Mouse (Mus musculus) heart, embryonic 16.5 days (tissue): ENCODE results near the gene Pla2g4c. TPM values are rescaled to one million over a fixed set of nuclear protein-coding genes. Genes with fewer than 3 reads are reported as not detected.
A peak's percentile ranks its signal among the peaks of the same experiment; 100 is the strongest.

Experiments
- ATAC-seq: fragments of 200-750 bp; cut with Nextera tagmentation; replicated peaks from 2 replicates; pipeline ENCODE4 v1.8.0; 2017; ENCODE audit warnings: moderate number of reproducible peaks; ENCODE audit not compliant: insufficient read depth, low FRiP score; ENCODE audit errors: extremely low read depth
- H3K27ac ChIP-seq: fragments of 300-500 bp; sonication (generic); 2 replicates; pipeline ENCODE4 v1.5.1; 2014; ENCODE audit warnings: mild to moderate bottlenecking, low read length, control low read depth, moderate library complexity
- H3K27me3 ChIP-seq: fragments of 300-500 bp; sonication (generic); 2 replicates; pipeline ENCODE4 v1.6.1; 2014; ENCODE audit warnings: low read length, mixed read lengths; ENCODE audit not compliant: control insufficient read depth, insufficient read depth
- H3K36me3 ChIP-seq: fragments of 300-500 bp; sonication (generic); 2 replicates; pipeline ENCODE4 v1.6.1; 2014; ENCODE audit not compliant: control insufficient read depth, insufficient read depth
- H3K4me1 ChIP-seq: fragments of 300-500 bp; sonication (generic); 2 replicates; pipeline ENCODE4 v1.6.1; 2014; ENCODE audit warnings: low read length, mixed read lengths; ENCODE audit not compliant: control insufficient read depth, insufficient read depth
- H3K4me2 ChIP-seq: fragments of 300-500 bp; sonication (generic); 2 replicates; pipeline ENCODE4 v1.6.1; 2014; ENCODE audit warnings: low read depth, mild to moderate bottlenecking, control low read depth, low read length
- H3K4me3 ChIP-seq: fragments of 300-500 bp; sonication (generic); 2 replicates; pipeline ENCODE4 v1.5.1; 2014; ENCODE audit warnings: mild to moderate bottlenecking, control low read depth, low read length
- H3K9ac ChIP-seq: fragments of 300-500 bp; sonication (generic); 2 replicates; pipeline ENCODE4 v1.6.1; 2014; ENCODE audit warnings: low read length, control low read depth
- H3K9me3 ChIP-seq: fragments of 300-500 bp; sonication (generic); replicated peaks from 2 replicates; pipeline ENCODE4 v1.6.1; 2016; ENCODE audit warnings: low read length; ENCODE audit not compliant: control insufficient read depth
- WGBS: fragments of 180-500 bp; shearing (Covaris S2); extraction: QIAGEN DNeasy Blood & Tissue Kit; methylation state at CpG from one replicate; pipeline ENCODE4 v1.1.7; 2014; 5-methylcytosine and 5-hydroxymethylcytosine counted together
- polyA plus RNA-seq: library from polyadenylated mRNA; unstranded; fragments of >200 nt; fragmentation: Nextera tagmentation; extraction: Ambion mirVana; gene quantifications from 2 replicates; pipeline ENCODE4 v1.2.1, GENCODE M21; 2015

Gene Pla2g4c
- polyA plus RNA-seq, 1 experiment from 2014 or later = 0.67 TPM

DNA sequence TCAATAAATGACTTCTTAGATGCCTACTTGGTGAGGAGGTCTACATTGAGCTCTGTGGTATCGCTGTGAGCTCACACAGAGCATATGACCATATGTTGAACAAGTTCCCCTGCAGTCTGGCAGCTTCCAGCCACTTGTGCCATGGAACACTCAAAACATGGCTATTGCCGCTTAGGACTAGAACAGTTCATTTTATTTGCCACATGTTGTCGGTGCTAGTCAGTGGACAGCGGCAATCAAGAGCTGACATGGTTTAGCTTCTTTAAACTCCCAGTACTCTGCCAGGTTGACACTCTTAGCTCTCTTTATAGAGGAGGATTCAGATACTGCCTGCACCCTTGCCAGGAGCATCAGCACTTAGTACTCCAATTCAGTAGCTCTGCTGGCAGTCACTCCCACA, 13.1 kb upstream of the Pla2g4c start:
- no peak overlapping the region for H3K9ac ChIP-seq
- H3K9me3 ChIP-seq = no peaks in the 10 kb centered on the region
- no peak overlapping the region for H3K27ac ChIP-seq
- peaks cover 14% of the 10 kb centered on the region for H3K36me3 ChIP-seq
- H3K27me3 ChIP-seq = no peaks in the 10 kb centered on the region
- H3K4me3 ChIP-seq = no peak overlapping the region
- 93% methylated on average over 4 of the region's 4 CpGs for WGBS
- no peak overlapping the region for H3K4me2 ChIP-seq
- 0 out of 2 replicates have a peak, but pooled peaks cover 3% of the 10 kb centered on the region for H3K4me1 ChIP-seq
- no peak for ATAC-seq

DNA sequence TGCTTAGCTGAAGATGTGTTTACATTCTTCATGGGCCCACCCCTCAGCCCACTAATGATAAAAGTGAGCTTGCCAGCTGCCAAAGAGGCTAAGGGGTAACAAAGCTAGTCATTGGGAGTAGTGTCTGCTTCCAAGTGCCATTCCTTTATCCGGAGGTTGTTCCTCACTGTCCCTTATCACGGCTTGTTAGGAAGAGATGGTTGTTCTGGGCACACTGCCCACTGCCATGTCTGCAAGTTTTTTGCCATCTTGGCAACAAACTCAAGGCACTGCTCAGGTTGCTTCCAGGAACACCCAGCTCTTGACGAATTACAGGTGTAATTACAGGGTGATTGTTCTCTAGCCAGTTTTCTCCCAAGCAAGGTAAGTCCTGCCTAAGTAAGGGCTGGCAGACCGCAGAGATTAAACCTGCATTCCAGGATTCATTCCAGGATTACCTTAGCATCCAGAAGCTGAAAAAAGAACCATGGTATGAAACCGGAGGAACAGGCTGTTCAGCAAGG, 10.3 kb upstream of the Pla2g4c start:
- 46% methylated on average over 5 of the region's 5 CpGs for WGBS
- no peak overlapping the region for H3K4me2 ChIP-seq
- no peak overlapping the region for H3K9ac ChIP-seq
- no peaks in the 10 kb centered on the region for H3K9me3 ChIP-seq
- no peaks in the 10 kb centered on the region for H3K27me3 ChIP-seq
- H3K36me3 ChIP-seq = peaks cover 2% of the 10 kb centered on the region
- 0 out of 2 replicates have a peak, but pooled peaks cover 3% of the 10 kb centered on the region for H3K4me1 ChIP-seq
- ATAC-seq = peak; percentile 57
- 0 out of 2 replicates have a peak overlapping the region, but pooled peaks have one; percentile 10 for H3K27ac ChIP-seq
- H3K4me3 ChIP-seq = no peak overlapping the region

DNA sequence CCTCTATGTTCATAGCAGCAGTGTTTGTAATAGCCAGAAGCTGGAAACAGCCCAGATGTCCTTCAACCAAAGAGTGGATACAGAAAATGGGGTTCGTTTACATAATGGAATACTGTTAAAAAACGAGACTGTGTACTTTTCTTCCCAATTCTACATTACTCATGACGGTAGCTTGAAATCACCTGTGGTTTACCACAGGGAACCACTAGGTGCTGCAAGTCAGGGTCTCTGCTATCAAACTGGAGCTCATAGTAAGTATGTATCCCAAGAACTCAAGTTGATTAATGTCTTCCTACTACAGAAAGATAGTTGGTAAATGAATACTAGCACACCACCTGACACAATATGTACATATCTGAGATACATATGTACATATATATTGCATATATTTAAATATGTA, 3.0 kb upstream of the Pla2g4c start:
- Histone ChIP-seq H3K36me3 (no peaks in the 10 kb centered on the region), H3K4me1 (no peaks in the 10 kb centered on the region), H3K9ac (no peak overlapping the region), H3K27me3 (no peaks in the 10 kb centered on the region), H3K27ac (no peak overlapping the region), H3K4me3 (no peak overlapping the region), H3K9me3 (no peaks in the 10 kb centered on the region), H3K4me2 (no peak overlapping the region)
- WGBS = 75% methylated on average over 3 of the region's 3 CpGs
- no peak for ATAC-seq

DNA sequence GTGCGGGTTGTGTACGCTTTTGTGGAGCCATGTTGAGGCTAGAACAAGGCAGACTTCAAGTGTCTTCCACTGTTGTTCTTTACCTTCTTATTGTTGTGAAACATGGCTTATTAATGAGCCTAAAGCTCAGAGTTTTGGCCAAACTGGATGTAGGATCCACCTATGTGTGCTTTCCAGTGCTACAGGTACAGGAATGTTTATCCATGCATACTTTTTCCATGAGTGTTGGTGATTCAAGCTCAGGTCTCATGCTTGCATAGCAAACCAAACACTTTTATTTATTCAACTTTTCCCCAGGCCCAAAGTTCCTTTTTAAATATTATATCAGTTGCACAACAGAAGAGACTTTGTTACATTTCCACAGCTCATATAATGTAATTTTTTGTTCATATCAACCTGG, 6.1 kb downstream of the Pla2g4c start:
- Histone ChIP-seq H3K9me3 (no peaks in the 10 kb centered on the region), H3K27ac (no peak overlapping the region), H3K4me2 (no peak overlapping the region), H3K36me3 (peaks cover 3% of the 10 kb centered on the region; the same call in 1 of the 2 replicates), H3K4me1 (no peaks in the 10 kb centered on the region), H3K9ac (no peak overlapping the region), H3K4me3 (no peak overlapping the region), H3K27me3 (no peaks in the 10 kb centered on the region)
- ATAC-seq = no peak
- 92% methylated on average over 2 of the region's 2 CpGs for WGBS

DNA sequence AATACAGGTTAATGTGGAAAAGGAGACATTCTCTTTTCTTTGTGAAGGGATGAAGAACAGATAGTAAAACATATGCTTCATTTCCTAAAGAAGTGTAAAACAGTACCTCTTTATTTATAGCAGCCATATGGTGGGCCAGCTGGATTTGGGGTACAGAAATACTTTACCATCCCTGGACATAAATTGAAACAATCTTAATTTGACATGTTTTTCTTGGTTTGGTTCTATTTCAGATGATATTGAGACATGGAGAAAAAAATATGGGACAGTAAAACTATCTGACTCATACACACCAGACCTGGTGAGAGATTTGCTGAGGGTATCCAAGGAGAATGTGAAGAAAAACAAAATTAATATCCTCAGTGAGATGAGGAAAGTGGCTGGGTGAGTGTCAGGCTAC, 31.5 kb downstream of the Pla2g4c start:
- Histone ChIP-seq H3K4me2 (no peak overlapping the region), H3K36me3 (peaks cover 19% of the 10 kb centered on the region), H3K27me3 (no peaks in the 10 kb centered on the region), H3K9ac (no peak overlapping the region), H3K4me1 (no peaks in the 10 kb centered on the region), H3K4me3 (no peak overlapping the region), H3K9me3 (0 out of 2 replicates have a peak, but pooled peaks cover 5% of the 10 kb centered on the region), H3K27ac (no peak overlapping the region)
- ATAC-seq = no peak

DNA sequence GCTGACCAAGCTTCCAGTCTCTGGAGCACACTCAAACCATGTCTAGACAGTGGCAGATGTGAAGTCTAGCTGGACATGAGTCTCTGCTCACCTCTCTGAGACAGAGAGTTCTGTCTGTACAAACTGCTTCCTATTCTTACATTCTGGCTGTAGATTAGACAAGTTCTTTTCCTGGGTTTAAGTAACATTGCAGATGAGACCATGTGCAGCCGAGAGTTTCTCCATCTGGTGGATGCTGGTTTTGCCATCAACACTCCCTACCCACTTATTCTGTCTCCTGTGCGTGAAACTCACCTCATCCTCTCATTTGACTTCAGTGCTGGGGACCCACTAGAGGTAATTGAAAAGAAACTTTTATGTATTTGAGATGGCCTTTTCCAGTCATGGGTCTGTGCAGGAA, 56.1 kb downstream of the Pla2g4c start:
- Histone ChIP-seq H3K9me3 (no peaks in the 10 kb centered on the region), H3K4me2 (no peak overlapping the region), H3K36me3 (no peaks in the 10 kb centered on the region), H3K4me1 (no peaks in the 10 kb centered on the region), H3K4me3 (no peak overlapping the region), H3K9ac (no peak overlapping the region), H3K27me3 (no peaks in the 10 kb centered on the region), H3K27ac (no peak overlapping the region)
- WGBS = 82% methylated on average over 2 of the region's 2 CpGs
- ATAC-seq = no peak

DNA sequence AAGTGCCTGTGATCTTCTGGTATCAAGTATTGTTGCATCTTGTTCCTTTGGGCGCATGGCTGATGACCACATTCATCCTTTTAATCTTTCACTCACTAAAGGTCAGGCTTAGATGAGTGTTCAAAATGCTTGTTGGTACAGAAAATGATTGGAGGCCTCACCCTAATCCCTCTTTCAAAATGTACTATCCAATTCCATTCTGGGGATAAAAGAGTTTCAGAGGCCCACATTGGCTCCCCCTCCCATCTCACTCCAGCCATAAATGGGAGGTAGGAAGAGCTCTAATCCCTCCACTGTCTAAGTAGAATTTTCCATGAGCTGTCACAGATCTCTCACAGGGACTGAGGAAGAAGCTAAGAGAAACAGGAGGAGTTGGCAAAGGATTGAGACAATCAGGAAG, 73.4 kb downstream of the Pla2g4c start, which contains the start of gene Cabp5:
Cabp5 (plus strand) TSS at position 301 of the 400 bp plus-strand sequence.
- no peak for ATAC-seq
- H3K9me3 ChIP-seq = 0 out of 2 replicates have a peak, but pooled peaks cover 2% of the 10 kb centered on the region
- H3K36me3 ChIP-seq = no peaks in the 10 kb centered on the region
- H3K4me1 ChIP-seq = no peaks in the 10 kb centered on the region
- WGBS = 66% methylated on average over 1 of the region's 1 CpGs
- no peak within 1 kb of the TSS for H3K9ac ChIP-seq
- H3K4me3 ChIP-seq = no peak within 1 kb of the TSS
- H3K4me2 ChIP-seq = no peak within 1 kb of the TSS
- H3K27me3 ChIP-seq = no peaks in the 10 kb centered on the region
- H3K27ac ChIP-seq = no peak within 1 kb of the TSS

Other genes starting within 250 kb of the Pla2g4c start
- not detected in 2 replicates for gene Vmn1r85, start 229.5 kb upstream of the Pla2g4c start, polyA plus RNA-seq
- not detected in 2 replicates for gene Vmn1r86, start 204.7 kb upstream of the Pla2g4c start, polyA plus RNA-seq
- not detected in 2 replicates for gene Vmn1r87, start 184.5 kb upstream of the Pla2g4c start, polyA plus RNA-seq
- gene Vmn1r88, start 165.1 kb upstream of the Pla2g4c start, polyA plus RNA-seq = 0.01 TPM in 1 of 2 replicates, not detected in the other
- gene Vmn1r89, start 111.6 kb upstream of the Pla2g4c start, polyA plus RNA-seq = not detected in 2 replicates
- gene Lig1, start 47.4 kb upstream of the Pla2g4c start, polyA plus RNA-seq = 52.0 and 58.2 TPM in 2 replicates
- 6.8 and 7.8 TPM in 2 replicates for gene Zswim9, start 45.9 kb upstream of the Pla2g4c start, polyA plus RNA-seq
- gene Cabp5, start 73.5 kb downstream of the Pla2g4c start, polyA plus RNA-seq = not detected in 2 replicates
- not detected in 2 replicates for gene Bsph1, start 126.2 kb downstream of the Pla2g4c start, polyA plus RNA-seq
- gene Bsph2, start 246.4 kb downstream of the Pla2g4c start, polyA plus RNA-seq = not detected in 2 replicates